Mouse (Mus musculus): ENCODE data around the gene Gata1. TPM values are rescaled to one million over a fixed set of nuclear protein-coding genes. Genes with fewer than 3 reads are reported as not detected.

The Gata1 gene
- total RNA-seq, 1 experiment, result 1.1 TPM

GRCm38 (mm10) chrX:7936874-7937273 lies 41.0 kb downstream of the Gata1 start:
- in situ Hi-C loops (cut with MboI; ENCODE audit: low sequenced_read_pairs in 2 of 2, unreplicated experiment in 2 of 2), result no loop called here
- no peak overlapping the region for H3K27ac ChIP-seq (ENCODE audit: insufficient read depth, low read depth, low read length, poor library complexity, severe bottlenecking)
- H3K9me3 ChIP-seq (ENCODE audit: control insufficient read depth, insufficient read depth, low read depth, low read length), result no peaks in the 10 kb centered on the region
- H3K36me3 ChIP-seq (ENCODE audit: control insufficient read depth, insufficient read depth, low read length, poor library complexity, severe bottlenecking), result peaks cover 34% of the 10 kb centered on the region
- TF ChIP-seq MAFK (IDR thresholded peaks at IDR 0.05; ENCODE audit: insufficient read depth, low read depth, low read length) (no peak), ZC3H11A (IDR thresholded peaks at IDR 0.05; ENCODE audit: borderline replicate concordance, low read depth, low read length) (peak; percentile 20; the same call in 1 of the 2 replicates)
- peaks cover 0 to 4% of the 10 kb centered on the region in 2 experiments; a peak in 1 of 4 replicates for H3K4me1 ChIP-seq (ENCODE audit: control insufficient read depth in 2 of 2, insufficient read depth in 2 of 2, low read length in 2 of 2, poor library complexity in 1 of 2)
- H3K4me3 ChIP-seq (ENCODE audit: insufficient read depth in 1 of 2, low read depth in 1 of 2, low read length in 2 of 2, poor library complexity in 1 of 2, severe bottlenecking in 1 of 2), result peak overlapping the region in 1 of 2 experiments; percentile 15; a peak in 1 of 4 replicates
- H3K9ac ChIP-seq (ENCODE audit: insufficient read depth, low read depth, low read length, poor library complexity, severe bottlenecking), result peak overlapping the region; percentile 30; the same call in 1 of the 2 replicates
- no peak for DNase-seq (ENCODE audit: low read depth, low spot score)

GRCm38 (mm10) chrX:7928270-7928790 lies 49.5 kb downstream of the Gata1 start, which contains the start of gene Eras:
Eras (minus strand) TSS chrX:7928607.
- H3K27ac ChIP-seq (ENCODE audit: insufficient read depth, low read depth, low read length, poor library complexity, severe bottlenecking), result peak within 1 kb of the TSS; percentile 90
- TF ChIP-seq ZNF384 (IDR thresholded peaks at IDR 0.05; ENCODE audit: low read depth, low read length) (no peak), HCFC1 (IDR thresholded peaks at IDR 0.05; ENCODE audit: borderline replicate concordance, insufficient read depth, low read length) (no peak), CHD2 (IDR thresholded peaks at IDR 0.05; ENCODE audit: low read depth, low read length) (no peak), ZC3H11A (IDR thresholded peaks at IDR 0.05; ENCODE audit: borderline replicate concordance, low read depth, low read length) (no peak), MAFK (IDR thresholded peaks at IDR 0.05; ENCODE audit: insufficient read depth, low read depth, low read length) (no peak)
- no peak for DNase-seq (ENCODE audit: low read depth, low spot score)
- H3K36me3 ChIP-seq (ENCODE audit: control insufficient read depth, insufficient read depth, low read length, poor library complexity, severe bottlenecking), result peaks cover 28% of the 10 kb centered on the region
- H3K4me1 ChIP-seq (ENCODE audit: control insufficient read depth in 2 of 2, insufficient read depth in 2 of 2, low read length in 2 of 2, poor library complexity in 1 of 2), result peaks cover 0 to 14% of the 10 kb centered on the region in 2 experiments; a peak in 2 of 4 replicates
- H3K9ac ChIP-seq (ENCODE audit: insufficient read depth, low read depth, low read length, poor library complexity, severe bottlenecking), result peak within 1 kb of the TSS; percentile 79
- H3K4me3 ChIP-seq (ENCODE audit: insufficient read depth in 1 of 2, low read depth in 1 of 2, low read length in 2 of 2, poor library complexity in 1 of 2, severe bottlenecking in 1 of 2), result peak within 1 kb of the TSS; percentile 67 to 84
- no peaks in the 10 kb centered on the region for H3K9me3 ChIP-seq (ENCODE audit: control insufficient read depth, insufficient read depth, low read depth, low read length)
- in situ Hi-C loops (cut with MboI; ENCODE audit: low sequenced_read_pairs in 2 of 2, unreplicated experiment in 2 of 2), result loop anchor here in 1 of 2 experiments (10.0 kb wide), 1 partner anchor 86 kb away; the partner anchor contains the start of gene Glod5

GRCm38 (mm10) chrX:7927116-7927515 lies 50.8 kb downstream of the Gata1 start:
- Histone ChIP-seq H3K4me1 (ENCODE audit: control insufficient read depth in 2 of 2, insufficient read depth in 2 of 2, low read length in 2 of 2, poor library complexity in 1 of 2) (peaks cover 0 to 15% of the 10 kb centered on the region in 2 experiments; a peak in 2 of 4 replicates), H3K9ac (ENCODE audit: insufficient read depth, low read depth, low read length, poor library complexity, severe bottlenecking) (peak overlapping the region; percentile 79; the same call in 1 of the 2 replicates), H3K9me3 (ENCODE audit: control insufficient read depth, insufficient read depth, low read depth, low read length) (no peaks in the 10 kb centered on the region), H3K27ac (ENCODE audit: insufficient read depth, low read depth, low read length, poor library complexity, severe bottlenecking) (peak overlapping the region; percentile 90), H3K36me3 (ENCODE audit: control insufficient read depth, insufficient read depth, low read length, poor library complexity, severe bottlenecking) (peaks cover 30% of the 10 kb centered on the region), H3K4me3 (ENCODE audit: insufficient read depth in 1 of 2, low read depth in 1 of 2, low read length in 2 of 2, poor library complexity in 1 of 2, severe bottlenecking in 1 of 2) (peak overlapping the region; percentile 67 to 84)
- no peak for TF ChIP-seq HCFC1 (IDR thresholded peaks at IDR 0.05; ENCODE audit: borderline replicate concordance, insufficient read depth, low read length)
- TF ChIP-seq CHD2 (IDR thresholded peaks at IDR 0.05; ENCODE audit: low read depth, low read length), result no peak
- no peak for TF ChIP-seq ZC3H11A (IDR thresholded peaks at IDR 0.05; ENCODE audit: borderline replicate concordance, low read depth, low read length)
- no peak for TF ChIP-seq ZNF384 (IDR thresholded peaks at IDR 0.05; ENCODE audit: low read depth, low read length)
- no peak for TF ChIP-seq MAFK (IDR thresholded peaks at IDR 0.05; ENCODE audit: insufficient read depth, low read depth, low read length)
- no peak for DNase-seq (ENCODE audit: low read depth, low spot score)
- in situ Hi-C loops (cut with MboI; ENCODE audit: low sequenced_read_pairs in 2 of 2, unreplicated experiment in 2 of 2), result loop anchor here in 1 of 2 experiments (10.0 kb wide), 1 partner anchor 88 kb away; the partner anchor contains the start of gene Glod5

- TF ChIP-seq MAFK (IDR thresholded peaks at IDR 0.05; ENCODE audit: insufficient read depth, low read depth, low read length), result no peak
- no peak for TF ChIP-seq CHD2 (IDR thresholded peaks at IDR 0.05; ENCODE audit: low read depth, low read length)
- no peak for TF ChIP-seq ZC3H11A (IDR thresholded peaks at IDR 0.05; ENCODE audit: borderline replicate concordance, low read depth, low read length)
- no peak for TF ChIP-seq ZNF384 (IDR thresholded peaks at IDR 0.05; ENCODE audit: low read depth, low read length)
- no peak for TF ChIP-seq HCFC1 (IDR thresholded peaks at IDR 0.05; ENCODE audit: borderline replicate concordance, insufficient read depth, low read length)
- H3K27ac ChIP-seq (ENCODE audit: insufficient read depth, low read depth, low read length, poor library complexity, severe bottlenecking), result peak overlapping the region; percentile 53; the same call in 1 of the 2 replicates
- in situ Hi-C loops (cut with MboI; ENCODE audit: low sequenced_read_pairs in 2 of 2, unreplicated experiment in 2 of 2), result loop anchor here in 1 of 2 experiments (10.0 kb wide), 1 partner anchor 89 kb away; the partner anchor contains the start of gene Glod5
- H3K9ac ChIP-seq (ENCODE audit: insufficient read depth, low read depth, low read length, poor library complexity, severe bottlenecking), result peak overlapping the region; percentile 42; the same call in 1 of the 2 replicates
- H3K9me3 ChIP-seq (ENCODE audit: control insufficient read depth, insufficient read depth, low read depth, low read length), result no peaks in the 10 kb centered on the region
- no peak for DNase-seq (ENCODE audit: low read depth, low spot score)
- H3K36me3 ChIP-seq (ENCODE audit: control insufficient read depth, insufficient read depth, low read length, poor library complexity, severe bottlenecking), result peaks cover 23% of the 10 kb centered on the region
- peaks cover 0 to 13% of the 10 kb centered on the region in 2 experiments; a peak in 3 of 4 replicates for H3K4me1 ChIP-seq (ENCODE audit: control insufficient read depth in 2 of 2, insufficient read depth in 2 of 2, low read length in 2 of 2, poor library complexity in 1 of 2)
- H3K4me3 ChIP-seq (ENCODE audit: insufficient read depth in 1 of 2, low read depth in 1 of 2, low read length in 2 of 2, poor library complexity in 1 of 2, severe bottlenecking in 1 of 2), result peak overlapping the region; percentile 67 to 84; a peak in 3 of 4 replicates
Observed at GRCm38 (mm10) chrX:7926266-7926665, 51.6 kb downstream of the Gata1 start.
